23 mouse cellular contexts compared by ENCODE assay signal in genomic region chr2:158009373-158009772, GRCm38 (mm10). TPM values are rescaled to one million over a fixed set of nuclear protein-coding genes. Genes with fewer than 3 reads are reported as not detected.
DNase-seq lines count a peak whose midpoint lies in the region; ATAC-seq and TF ChIP-seq lines count a peak whose summit lies in the region.
"Had no signal": no experiment of that assay in that cellular context is flagged by ENCODE, and none has a peak within 500 bp of the region (broad histone marks: within the 10 kb centered on the region; RNA-seq: fewer than 3 reads in every experiment).

No protein-coding gene starts in this region.

- no peak for TF ChIP-seq CTCF in gastrocnemius, adult 2 months (IDR thresholded peaks at IDR 0.05)
- no peak for TF ChIP-seq CTCF in liver, postnatal 0 days (IDR thresholded peaks at IDR 0.05; ENCODE audit: low read depth)

- ATAC-seq in heart, embryonic 11.5 days (replicated peaks; ENCODE audit: insufficient number of reproducible peaks, low FRiP score, low TSS enrichment) = no peak
- peak; percentile 80 for ATAC-seq in liver, postnatal 0 days
- no peak for ATAC-seq in liver, embryonic 12.5 days
- ATAC-seq: forebrain, embryonic 15.5 days; hindbrain, embryonic 16.5 days; Patski had no signal

- intact Hi-C loops in gastrocnemius, adult 2 months (cut with DNase I) = no loop called here
- intact Hi-C loops in heart, postnatal 25 days (cut with DNase I) = no loop called here

- H3K4me2 ChIP-seq in heart, embryonic 11.5 days = no peak overlapping the region
- H3K4me2 ChIP-seq in liver, postnatal 0 days (ENCODE audit: low read depth, low read length) = no peak overlapping the region
- no peak overlapping the region for H3K4me2 ChIP-seq in liver, embryonic 12.5 days
- H3K4me2 ChIP-seq: embryonic facial prominence, embryonic 13.5 days; forebrain, embryonic 15.5 days; liver, embryonic 11.5 days; stomach, embryonic 15.5 days had no signal

- H3K36me3 ChIP-seq in heart, embryonic 11.5 days (ENCODE audit: control insufficient read depth, insufficient read depth, low read length) = peaks cover 11% of the 10 kb centered on the region
- peaks cover 22% of the 10 kb centered on the region for H3K36me3 ChIP-seq in liver, postnatal 0 days (replicated peaks; ENCODE audit: insufficient read depth, low read length)
- peaks cover 62% of the 10 kb centered on the region for H3K36me3 ChIP-seq in liver, embryonic 12.5 days

- H3K9ac ChIP-seq in heart, embryonic 11.5 days (ENCODE audit: low read depth, low read length) = no peak overlapping the region
- H3K9ac ChIP-seq in liver, postnatal 0 days (replicated peaks) = no peak overlapping the region
- no peak overlapping the region for H3K9ac ChIP-seq in liver, embryonic 12.5 days
- H3K9ac ChIP-seq: embryonic facial prominence, embryonic 13.5 days; forebrain, embryonic 15.5 days; stomach, embryonic 15.5 days had no signal

- H3K27me3 ChIP-seq in heart, embryonic 11.5 days (ENCODE audit: control insufficient read depth, insufficient read depth, low read length) = no peaks in the 10 kb centered on the region
- H3K27me3 ChIP-seq in liver, postnatal 0 days (ENCODE audit: insufficient read depth, low read length) = no peaks in the 10 kb centered on the region
- H3K27me3 ChIP-seq in liver, embryonic 12.5 days (replicated peaks) = no peaks in the 10 kb centered on the region
- H3K27me3 ChIP-seq: embryonic facial prominence, embryonic 13.5 days; forebrain, embryonic 15.5 days; Patski; stomach, embryonic 15.5 days had no signal

- H3K4me1 ChIP-seq in heart, embryonic 11.5 days (ENCODE audit: control insufficient read depth, insufficient read depth, low read length) = peaks cover 9% of the 10 kb centered on the region
- 0 out of 2 replicates have a peak, but pooled peaks cover 3% of the 10 kb centered on the region for H3K4me1 ChIP-seq in liver, postnatal 0 days (ENCODE audit: insufficient read depth)
- H3K4me1 ChIP-seq in liver, embryonic 12.5 days = peaks cover 13% of the 10 kb centered on the region
- H3K4me1 ChIP-seq: embryonic facial prominence, embryonic 13.5 days; forebrain, embryonic 10.5 days; forebrain, embryonic 15.5 days had no signal

- peak; percentile 34 for DNase-seq in gastrocnemius, adult 2 months
- DNase-seq in gastrocnemius, postnatal 25 days = no peak
- DNase-seq in heart, postnatal 25 days (ENCODE audit: low spot score) = no peak
- DNase-seq in liver, postnatal 0 days = no peak
- peak; percentile 17 for DNase-seq in skeletal muscle tissue, adult 2 months (ENCODE audit: low read depth, low spot score)
- DNase-seq in urinary bladder, postnatal 36 days (ENCODE audit: low spot score in 2 of 2) = no peak
- DNase-seq: adrenal gland, postnatal 10 days; cerebellum, adult 11 months; cerebellum, postnatal 10 days; kidney, adult 11 months; kidney, postnatal 14 days; lung, adult 18-20 months; midbrain, embryonic 14.5 days had no signal

- WGBS in heart, embryonic 11.5 days (ENCODE audit: insufficient replicate concordance) = 75% methylated on average over 7 of the region's 7 CpGs
- 65% methylated on average over 7 of the region's 7 CpGs for WGBS in liver, postnatal 0 days (ENCODE audit: insufficient replicate concordance)
- 76% methylated on average over 7 of the region's 7 CpGs for WGBS in liver, embryonic 12.5 days (ENCODE audit: insufficient replicate concordance)

- H3K9me3 ChIP-seq in heart, embryonic 11.5 days (replicated peaks; ENCODE audit: control insufficient read depth, low read length) = no peaks in the 10 kb centered on the region
- H3K9me3 ChIP-seq in liver, postnatal 0 days (ENCODE audit: low read length) = no peaks in the 10 kb centered on the region
- H3K9me3 ChIP-seq in liver, embryonic 12.5 days (replicated peaks) = no peaks in the 10 kb centered on the region
- H3K9me3 ChIP-seq: embryonic facial prominence, embryonic 13.5 days; forebrain, embryonic 10.5 days; forebrain, embryonic 15.5 days; G1E; stomach, embryonic 15.5 days had no signal

- H3K27ac ChIP-seq in gastrocnemius, adult 2 months = peak overlapping the region; percentile 70
- 0 out of 2 replicates have a peak overlapping the region, but pooled peaks have one; percentile 10 for H3K27ac ChIP-seq in heart, embryonic 11.5 days (ENCODE audit: low read depth, low read length)
- H3K27ac ChIP-seq in liver, postnatal 0 days (ENCODE audit: low read depth) = no peak overlapping the region
- H3K27ac ChIP-seq in liver, embryonic 12.5 days = no peak overlapping the region
- H3K27ac ChIP-seq: embryonic facial prominence, embryonic 13.5 days; forebrain, embryonic 10.5 days; forebrain, embryonic 15.5 days; stomach, embryonic 15.5 days had no signal

- peak overlapping the region; percentile 15; the same call in 1 of the 2 replicates for H3K4me3 ChIP-seq in gastrocnemius, adult 2 months
- no peak overlapping the region for H3K4me3 ChIP-seq in heart, embryonic 11.5 days (ENCODE audit: low read depth, low read length)
- H3K4me3 ChIP-seq in liver, postnatal 0 days (ENCODE audit: low read depth, low read length) = no peak overlapping the region
- H3K4me3 ChIP-seq in liver, embryonic 12.5 days = no peak overlapping the region
- H3K4me3 ChIP-seq: embryonic facial prominence, embryonic 13.5 days; forebrain, embryonic 10.5 days; forebrain, embryonic 15.5 days; stomach, embryonic 15.5 days had no signal

- TF ChIP-seq EP300 in liver, postnatal 0 days (IDR thresholded peaks at IDR 0.05; ENCODE audit: low read depth) = no peak

RNA-seq across cellular contexts. Expression of gene Tti1, which starts 18.9 kb away (rescaled TPM):
- total RNA-seq in gastrocnemius, adult 2 months (2021) = 10 to 100 TPM; 21.3 to 23.0 TPM
- 10 to 100 TPM; 15.1 to 17.9 TPM for total RNA-seq in gastrocnemius, postnatal 25 days (2021)
- 24.5 and 25.6 TPM in 2 replicates for polyA plus RNA-seq in heart, embryonic 11.5 days (2014; fragmentation: Nextera tagmentation; extraction: Ambion mirVana)
- 10 to 100 TPM; 22.1 to 25.2 TPM for total RNA-seq in heart, postnatal 25 days (2021)
- polyA plus RNA-seq in liver, postnatal 0 days (2015; fragmentation: Nextera tagmentation; extraction: Ambion mirVana) = 4.7 and 5.4 TPM in 2 replicates
- polyA plus RNA-seq in liver, embryonic 12.5 days (2016; fragmentation: Nextera tagmentation; extraction: Ambion mirVana) = 21.8 and 22.2 TPM in 2 replicates

RNA-seq across cellular contexts. Expression of gene Rprd1b, which starts 18.9 kb away (rescaled TPM):
- 10 to 100 TPM; 30.2 to 31.9 TPM for total RNA-seq in gastrocnemius, adult 2 months (2021)
- total RNA-seq in gastrocnemius, postnatal 25 days (2021) = 10 to 100 TPM; 23.7 to 31.7 TPM
- 35.3 and 43.1 TPM in 2 replicates for polyA plus RNA-seq in heart, embryonic 11.5 days (2014; fragmentation: Nextera tagmentation; extraction: Ambion mirVana)
- 10 to 100 TPM; 25.5 to 29.4 TPM for total RNA-seq in heart, postnatal 25 days (2021)
- polyA plus RNA-seq in liver, postnatal 0 days (2015; fragmentation: Nextera tagmentation; extraction: Ambion mirVana) = 15.6 and 17.4 TPM in 2 replicates
- polyA plus RNA-seq in liver, embryonic 12.5 days (2016; fragmentation: Nextera tagmentation; extraction: Ambion mirVana) = 40.4 and 42.5 TPM in 2 replicates

Comparison
In these comparisons a context has a peak if more than half of its experiments do, and no peak if none do; other contexts are left out.
1. DNase-seq: peak in gastrocnemius, adult 2 months (single experiment) and skeletal muscle tissue, adult 2 months (single experiment); none in gastrocnemius, postnatal 25 days (single experiment), heart, postnatal 25 days (single experiment), liver, postnatal 0 days (single experiment) and urinary bladder, postnatal 36 days (0 of 2).
2. H3K27ac ChIP-seq: peak in gastrocnemius, adult 2 months (single experiment) and heart, embryonic 11.5 days (single experiment); none in liver, postnatal 0 days (single experiment) and liver, embryonic 12.5 days (single experiment).